Mouse (Mus musculus): Measurements from ENCODE around the gene Taf9. TPM values are rescaled to one million over a fixed set of nuclear protein-coding genes. Genes with fewer than 3 reads are reported as not detected.

The Taf9 gene
- polyA plus RNA-seq, 1 experiment, result 2.1 TPM

DNA sequence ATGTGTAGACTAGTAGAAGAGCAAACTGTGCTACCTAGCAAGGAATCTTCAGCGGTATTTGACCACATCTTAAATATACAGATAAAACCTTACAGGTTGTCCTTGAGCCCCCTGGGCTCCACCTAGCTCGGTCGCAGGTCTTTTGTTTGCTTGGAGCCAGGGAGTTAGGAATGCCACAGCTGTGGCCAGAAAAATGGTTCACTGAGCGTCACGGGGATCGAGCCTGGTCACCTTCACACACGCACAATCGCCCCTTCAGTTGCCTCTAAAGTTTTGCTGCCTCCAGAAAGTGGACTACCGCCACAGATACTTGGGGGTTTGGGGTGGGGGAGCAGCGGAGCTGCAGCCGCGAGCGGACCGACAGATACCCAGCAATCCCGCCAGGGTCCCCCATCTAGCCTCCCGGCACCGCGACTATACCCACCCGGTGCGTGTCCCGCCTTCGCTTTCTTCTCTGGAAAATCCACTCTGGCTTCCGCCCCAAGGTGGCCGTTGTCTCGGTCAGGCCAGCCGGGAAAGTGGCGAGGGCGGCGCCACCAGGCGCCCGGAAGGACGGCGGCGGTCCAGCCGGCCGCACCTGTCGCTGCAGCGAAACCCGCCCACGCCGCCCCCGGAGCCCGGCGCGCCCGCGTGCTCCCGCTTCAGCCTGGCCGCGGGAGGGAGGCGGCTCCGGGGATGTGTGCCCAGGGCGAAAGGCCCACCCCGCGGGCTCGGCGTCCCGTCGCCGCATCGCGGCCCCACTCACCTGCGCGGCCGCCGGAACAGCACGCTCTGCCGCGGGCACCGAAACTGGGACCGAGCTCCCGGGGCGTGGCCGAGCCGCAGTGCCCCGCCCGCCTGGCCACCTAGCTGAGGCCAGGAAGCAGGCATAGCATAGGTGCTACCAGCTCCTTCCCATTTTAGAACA is 34.9 kb upstream of the Taf9 start, which contains the start of gene Marveld2:
Gene Marveld2, minus strand, starts transcription at position 791 of the 907 bp plus-strand sequence.
- peaks cover 43% of the 10 kb centered on the region for H3K36me3 ChIP-seq (ENCODE audit: control insufficient read depth)
- peaks cover 10% of the 10 kb centered on the region for H3K27me3 ChIP-seq (ENCODE audit: control insufficient read depth)
- no peaks in the 10 kb centered on the region for H3K9me3 ChIP-seq (ENCODE audit: control insufficient read depth, low read length)
- TF ChIP-seq TAL1 (IDR thresholded peaks at IDR 0.05; ENCODE audit: low read length) (no peak), GATA1 (IDR thresholded peaks at IDR 0.05; ENCODE audit: low read length) (no peak)
- H3K4me3 ChIP-seq (replicated peaks), result peak within 1 kb of the TSS; percentile 70
- H3K4me1 ChIP-seq (ENCODE audit: control insufficient read depth), result peaks cover 12% of the 10 kb centered on the region

DNA sequence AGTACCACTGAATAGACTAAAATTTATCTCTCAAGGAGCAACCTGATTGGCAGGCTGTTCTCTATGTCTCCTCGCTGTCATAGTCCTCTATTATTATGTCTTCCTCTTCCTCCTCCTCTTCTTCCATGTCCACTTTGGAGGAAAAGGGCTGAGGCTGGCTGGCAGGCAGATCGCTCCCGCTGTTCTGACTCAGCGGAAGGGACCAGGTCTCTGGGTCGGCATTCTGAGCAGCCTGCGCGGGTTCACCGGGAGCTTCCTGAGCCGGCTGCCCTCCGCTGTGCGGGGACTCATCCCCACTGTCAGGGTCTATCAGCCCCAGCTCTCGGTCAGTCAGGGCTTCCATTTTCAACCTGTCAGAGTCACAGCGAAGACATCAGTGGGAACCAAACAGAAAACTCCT is 33.8 kb upstream of the Taf9 start:
- no peaks in the 10 kb centered on the region for H3K9me3 ChIP-seq (ENCODE audit: control insufficient read depth, low read length)
- H3K27me3 ChIP-seq (ENCODE audit: control insufficient read depth), result peaks cover 10% of the 10 kb centered on the region
- H3K36me3 ChIP-seq (ENCODE audit: control insufficient read depth), result peaks cover 46% of the 10 kb centered on the region
- TF ChIP-seq TAL1 (IDR thresholded peaks at IDR 0.05; ENCODE audit: low read length) (no peak), GATA1 (IDR thresholded peaks at IDR 0.05; ENCODE audit: low read length) (no peak)
- H3K4me1 ChIP-seq (ENCODE audit: control insufficient read depth), result peaks cover 12% of the 10 kb centered on the region
- H3K4me3 ChIP-seq (replicated peaks), result no peak overlapping the region

GRCm38 (mm10) chr13:100622241-100622640 is 29.1 kb upstream of the Taf9 start:
- Histone ChIP-seq H3K36me3 (ENCODE audit: control insufficient read depth) (peaks cover 80% of the 10 kb centered on the region), H3K4me1 (ENCODE audit: control insufficient read depth) (peaks cover 3% of the 10 kb centered on the region), H3K9me3 (ENCODE audit: control insufficient read depth, low read length) (no peaks in the 10 kb centered on the region), H3K27me3 (ENCODE audit: control insufficient read depth) (no peaks in the 10 kb centered on the region), H3K4me3 (replicated peaks) (no peak overlapping the region)
- TF ChIP-seq GATA1 (IDR thresholded peaks at IDR 0.05; ENCODE audit: low read length) (no peak), TAL1 (IDR thresholded peaks at IDR 0.05; ENCODE audit: low read length) (no peak)

GRCm38 (mm10) chr13:100634106-100634691 is 17.2 kb upstream of the Taf9 start:
- Histone ChIP-seq H3K4me1 (ENCODE audit: control insufficient read depth) (peaks cover 2% of the 10 kb centered on the region; the same call in 1 of the 2 replicates), H3K36me3 (ENCODE audit: control insufficient read depth) (peaks cover 81% of the 10 kb centered on the region), H3K4me3 (replicated peaks) (no peak overlapping the region), H3K9me3 (ENCODE audit: control insufficient read depth, low read length) (no peaks in the 10 kb centered on the region), H3K27me3 (ENCODE audit: control insufficient read depth) (no peaks in the 10 kb centered on the region)
- no peak for TF ChIP-seq TAL1 (IDR thresholded peaks at IDR 0.05; ENCODE audit: low read length)

DNA sequence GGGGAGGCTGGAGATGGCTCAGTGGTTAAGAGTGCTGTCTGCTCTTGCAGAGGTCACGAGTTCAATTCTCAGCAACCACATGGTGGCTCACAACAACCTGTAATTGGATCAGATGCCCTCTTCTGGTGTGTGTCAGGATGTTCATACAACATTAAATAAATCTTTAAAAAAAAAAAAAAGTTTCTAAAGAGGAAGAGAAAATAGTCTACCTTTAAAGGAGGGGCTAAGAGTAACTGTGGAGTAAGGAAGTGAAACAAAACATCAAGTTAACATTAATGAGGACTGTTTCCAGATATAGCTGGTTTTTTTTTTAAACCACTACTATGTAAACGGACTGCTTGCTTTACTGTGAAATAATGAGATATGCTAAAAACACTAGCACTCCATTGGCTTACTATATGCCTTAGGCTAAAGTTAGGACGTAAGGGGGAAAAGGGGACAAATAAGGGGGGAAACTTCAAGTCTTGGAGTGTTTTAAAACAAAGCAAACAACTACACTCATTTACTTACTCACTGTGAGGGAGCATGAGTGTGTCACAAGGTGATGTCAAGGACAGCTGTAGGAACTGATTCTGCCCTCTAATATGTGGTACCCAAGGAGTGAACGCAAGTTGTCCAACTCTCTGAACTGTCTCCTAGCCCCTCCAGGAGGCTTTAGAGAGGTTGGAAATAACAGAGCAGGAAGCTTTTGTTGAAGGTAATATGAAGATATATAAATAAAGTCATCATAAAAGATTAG is 8.7 kb upstream of the Taf9 start:
- H3K36me3 ChIP-seq (ENCODE audit: control insufficient read depth), result peaks cover 90% of the 10 kb centered on the region
- no peaks in the 10 kb centered on the region for H3K27me3 ChIP-seq (ENCODE audit: control insufficient read depth)
- no peak for TF ChIP-seq TAL1 (IDR thresholded peaks at IDR 0.05; ENCODE audit: low read length)
- TF ChIP-seq GATA1 (IDR thresholded peaks at IDR 0.05; ENCODE audit: low read length), result no peak
- no peaks in the 10 kb centered on the region for H3K4me1 ChIP-seq (ENCODE audit: control insufficient read depth)
- H3K4me3 ChIP-seq (replicated peaks), result no peak overlapping the region
- no peaks in the 10 kb centered on the region for H3K9me3 ChIP-seq (ENCODE audit: control insufficient read depth, low read length)

DNA sequence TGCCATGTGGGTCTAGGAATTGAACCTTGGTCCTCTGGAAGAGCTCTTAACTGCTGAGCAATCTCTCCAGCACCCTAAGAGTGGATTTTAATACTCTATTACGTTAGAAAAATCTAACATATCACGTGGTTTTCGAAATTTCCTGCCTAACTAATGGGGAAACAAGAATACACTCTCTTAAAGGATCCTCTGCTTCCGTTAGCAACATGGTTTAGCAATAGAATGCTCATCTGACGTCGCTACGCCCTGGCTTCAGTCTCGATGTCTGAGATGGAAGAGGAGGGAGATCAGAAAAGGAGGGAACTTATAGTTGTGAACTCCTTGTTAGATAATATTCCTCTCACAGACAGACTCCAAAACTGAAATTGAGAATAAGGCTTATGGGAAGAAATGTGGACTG is 3.2 kb upstream of the Taf9 start:
- H3K4me1 ChIP-seq (ENCODE audit: control insufficient read depth), result peaks cover 19% of the 10 kb centered on the region
- H3K9me3 ChIP-seq (ENCODE audit: control insufficient read depth, low read length), result no peaks in the 10 kb centered on the region
- no peak overlapping the region for H3K4me3 ChIP-seq (replicated peaks)
- TF ChIP-seq TAL1 (IDR thresholded peaks at IDR 0.05; ENCODE audit: low read length), result no peak
- no peaks in the 10 kb centered on the region for H3K27me3 ChIP-seq (ENCODE audit: control insufficient read depth)
- H3K36me3 ChIP-seq (ENCODE audit: control insufficient read depth), result peaks cover 51% of the 10 kb centered on the region

- peaks cover 45% of the 10 kb centered on the region for H3K36me3 ChIP-seq (ENCODE audit: control insufficient read depth)
These were observed 585 bp upstream of the Taf9 start, which contains the start of the genes Ak6 and Rad17 for GRCm38 (mm10) chr13:100650550-100651438. TSS of gene Ak6 (plus strand) at chr13:100650979. TSS of gene Rad17 (minus strand) at chr13:100651051.

GRCm38 (mm10) chr13:100658091-100658490 is 6.7 kb downstream of the Taf9 start:
- H3K27me3 ChIP-seq (ENCODE audit: control insufficient read depth), result no peaks in the 10 kb centered on the region
- peaks cover 11% of the 10 kb centered on the region for H3K4me1 ChIP-seq (ENCODE audit: control insufficient read depth)
- TF ChIP-seq GATA1 (IDR thresholded peaks at IDR 0.05; ENCODE audit: low read length) (no peak), TAL1 (IDR thresholded peaks at IDR 0.05; ENCODE audit: low read length) (no peak)
- H3K9me3 ChIP-seq (ENCODE audit: control insufficient read depth, low read length), result no peaks in the 10 kb centered on the region
- H3K4me3 ChIP-seq (replicated peaks), result no peak overlapping the region
- peaks cover 44% of the 10 kb centered on the region for H3K36me3 ChIP-seq (ENCODE audit: control insufficient read depth)

More at GRCm38 (mm10) chr13:100650550-100651438, 585 bp upstream of the Taf9 start, which contains the start of the genes Ak6 and Rad17:
- Histone ChIP-seq H3K4me3 (replicated peaks) (peak within 1 kb of the TSS; percentile 79), H3K27me3 (ENCODE audit: control insufficient read depth) (no peaks in the 10 kb centered on the region), H3K4me1 (ENCODE audit: control insufficient read depth) (peaks cover 26% of the 10 kb centered on the region), H3K9me3 (ENCODE audit: control insufficient read depth, low read length) (no peaks in the 10 kb centered on the region)
- peak; percentile 38 for TF ChIP-seq GATA1 (IDR thresholded peaks at IDR 0.05; ENCODE audit: low read length)
- no peak for TF ChIP-seq TAL1 (IDR thresholded peaks at IDR 0.05; ENCODE audit: low read length)
